Mouse (Mus musculus): ENCODE data around the gene Limch1. TPM values are rescaled to one million over a fixed set of nuclear protein-coding genes. Genes with fewer than 3 reads are reported as not detected.

Gene Limch1
- polyA plus RNA-seq, 1 experiment from 2014 or later: 28.2 TPM

DNA sequence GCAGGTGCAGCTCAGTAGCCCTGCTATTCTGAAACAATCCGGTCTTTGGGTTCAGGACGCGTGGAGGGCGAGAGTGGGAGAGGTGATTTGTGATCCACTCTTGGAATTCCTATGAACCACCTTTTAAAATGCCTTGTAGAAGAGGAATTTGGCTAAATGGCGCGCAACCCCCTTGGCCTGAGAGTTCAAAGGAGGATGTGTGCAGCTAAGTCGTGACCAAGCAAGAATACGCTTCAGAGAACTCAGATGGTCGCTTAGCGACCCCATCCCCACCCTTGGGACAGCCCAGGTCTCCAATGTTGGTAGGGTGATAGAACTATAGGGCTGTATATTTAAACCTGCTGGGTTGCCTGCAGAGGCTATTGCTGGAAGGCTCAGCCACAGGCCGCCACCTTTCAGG, 1.1 kb downstream of the Limch1 start:
- H3K9me3 ChIP-seq (ENCODE audit: control insufficient read depth, low read length): no peaks in the 10 kb centered on the region
- H3K27ac ChIP-seq (replicated peaks in 1 of 2; ENCODE audit: control insufficient read depth in 1 of 2, insufficient read depth in 1 of 2, low read depth in 2 of 2, low read length in 2 of 2): no peak overlapping the region
- H3K9ac ChIP-seq (ENCODE audit: low read length): peak overlapping the region; percentile 74
- no peaks in the 10 kb centered on the region for H3K36me3 ChIP-seq (ENCODE audit: control insufficient read depth, insufficient read depth, low read length)
- ATAC-seq (ENCODE audit: insufficient number of reproducible peaks, insufficient read depth, low FRiP score, low read depth): no peak
- 7% methylated on average over 11 of the region's 11 CpGs for WGBS
- H3K27me3 ChIP-seq (ENCODE audit: control insufficient read depth, insufficient read depth, low read length): peaks cover 51% of the 10 kb centered on the region
- peak overlapping the region; percentile 98 for H3K4me2 ChIP-seq (ENCODE audit: low read length)
- H3K4me3 ChIP-seq (ENCODE audit: control insufficient read depth in 1 of 2, insufficient read depth in 1 of 2, low read depth in 1 of 2, low read length in 2 of 2): peak overlapping the region; percentile 66 to 74
- peaks cover 4 to 19% of the 10 kb centered on the region in 2 experiments; a peak in 3 of 4 replicates for H3K4me1 ChIP-seq (ENCODE audit: control insufficient read depth in 2 of 2, insufficient read depth in 2 of 2, low read length in 2 of 2)

DNA sequence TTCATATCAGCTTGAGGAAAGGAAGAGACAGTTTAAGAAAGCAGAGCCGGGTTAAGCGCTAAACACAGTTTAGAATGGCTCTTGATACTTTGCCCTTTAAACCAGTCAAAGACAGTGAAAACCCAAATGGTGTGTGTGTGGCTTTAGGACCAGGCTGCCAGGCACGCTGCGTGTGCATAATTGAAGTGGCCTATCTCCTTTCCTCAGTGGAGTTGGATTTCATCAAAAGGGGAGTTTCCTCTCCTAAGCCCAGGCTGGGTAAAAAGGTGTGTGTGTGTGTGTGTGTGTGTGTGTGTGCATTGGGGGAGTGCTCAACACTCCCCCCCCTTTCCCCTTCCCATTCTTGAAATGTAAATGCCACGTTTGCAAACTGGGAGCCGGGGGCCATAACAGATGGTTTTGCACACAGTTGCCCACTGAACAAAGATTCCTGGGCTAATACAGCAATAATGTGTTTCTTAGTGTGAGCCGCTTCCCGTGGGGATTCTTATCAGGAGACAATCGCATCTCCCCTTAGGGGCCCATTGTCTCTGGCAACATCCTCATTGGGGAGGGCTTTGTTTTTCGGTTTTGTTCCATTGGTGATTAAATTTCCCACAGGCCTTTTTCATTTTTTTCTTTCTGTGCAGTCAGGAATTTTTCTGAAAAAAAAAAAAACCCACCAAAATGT, 2.3 kb downstream of the Limch1 start:
- Histone ChIP-seq H3K9me3 (ENCODE audit: control insufficient read depth, low read length) (no peaks in the 10 kb centered on the region), H3K4me1 (ENCODE audit: control insufficient read depth in 2 of 2, insufficient read depth in 2 of 2, low read length in 2 of 2) (peaks cover 9 to 24% of the 10 kb centered on the region in 2 experiments), H3K4me2 (ENCODE audit: low read length) (peak overlapping the region; percentile 98), H3K4me3 (ENCODE audit: control insufficient read depth in 1 of 2, insufficient read depth in 1 of 2, low read depth in 1 of 2, low read length in 2 of 2) (peak overlapping the region in 1 of 2 experiments; percentile 8; a peak in 1 of 4 replicates), H3K36me3 (ENCODE audit: control insufficient read depth, insufficient read depth, low read length) (no peaks in the 10 kb centered on the region), H3K27me3 (ENCODE audit: control insufficient read depth, insufficient read depth, low read length) (peaks cover 48% of the 10 kb centered on the region), H3K9ac (ENCODE audit: low read length) (no peak overlapping the region), H3K27ac (replicated peaks in 1 of 2; ENCODE audit: control insufficient read depth in 1 of 2, insufficient read depth in 1 of 2, low read depth in 2 of 2, low read length in 2 of 2) (peak overlapping the region in 1 of 2 experiments; percentile 73; a peak in 2 of 4 replicates)
- ATAC-seq (ENCODE audit: insufficient number of reproducible peaks, insufficient read depth, low FRiP score, low read depth): no peak
- 24% methylated on average over 10 of the region's 10 CpGs for WGBS

DNA sequence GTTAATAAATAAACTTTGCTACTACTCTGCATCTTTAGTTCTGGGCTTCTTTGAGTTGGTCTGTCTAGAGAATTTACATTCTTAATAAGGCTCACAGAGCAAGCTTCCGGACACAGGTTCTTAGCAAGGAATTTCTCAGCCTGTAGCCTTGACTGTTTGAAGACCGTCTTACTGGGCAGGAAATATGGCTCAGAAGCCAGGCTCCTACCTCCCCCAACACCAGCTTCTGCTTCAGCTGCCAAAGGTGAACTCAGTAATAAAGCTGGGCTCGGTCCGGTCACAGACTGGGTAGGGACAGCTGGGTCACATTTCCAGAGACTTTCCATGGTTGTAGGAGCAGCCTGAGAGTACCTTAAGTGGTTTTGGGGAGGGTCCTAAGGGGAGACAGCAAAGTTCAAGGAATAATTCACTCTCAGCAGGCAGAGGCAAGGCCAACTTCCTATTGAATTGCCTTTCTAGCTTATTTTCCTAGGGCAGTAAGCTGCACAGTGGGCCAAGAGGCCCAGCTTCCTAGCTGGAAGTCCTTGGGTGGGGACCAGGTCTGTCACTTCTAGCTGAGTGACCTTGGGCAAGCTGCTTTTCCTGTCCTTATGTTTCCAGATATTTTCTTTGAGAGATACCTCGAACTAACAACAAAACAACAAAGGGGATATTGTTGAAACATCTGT, 3.0 kb downstream of the Limch1 start:
- H3K9ac ChIP-seq (ENCODE audit: low read length): 0 out of 2 replicates have a peak overlapping the region, but pooled peaks have one; percentile 1
- H3K27ac ChIP-seq (replicated peaks in 1 of 2; ENCODE audit: control insufficient read depth in 1 of 2, insufficient read depth in 1 of 2, low read depth in 2 of 2, low read length in 2 of 2): peak overlapping the region; percentile 73 to 78
- peak overlapping the region; percentile 98; the same call in 1 of the 2 replicates for H3K4me2 ChIP-seq (ENCODE audit: low read length)
- no peaks in the 10 kb centered on the region for H3K36me3 ChIP-seq (ENCODE audit: control insufficient read depth, insufficient read depth, low read length)
- ATAC-seq (ENCODE audit: insufficient number of reproducible peaks, insufficient read depth, low FRiP score, low read depth): no peak
- peaks cover 43% of the 10 kb centered on the region for H3K27me3 ChIP-seq (ENCODE audit: control insufficient read depth, insufficient read depth, low read length)
- no peaks in the 10 kb centered on the region for H3K9me3 ChIP-seq (ENCODE audit: control insufficient read depth, low read length)
- 0 out of 4 replicates have a peak overlapping the region, but pooled peaks of 1 of the 2 experiments have one; percentile 3 for H3K4me3 ChIP-seq (ENCODE audit: control insufficient read depth in 1 of 2, insufficient read depth in 1 of 2, low read depth in 1 of 2, low read length in 2 of 2)
- 50% methylated on average over 5 of the region's 5 CpGs for WGBS
- H3K4me1 ChIP-seq (ENCODE audit: control insufficient read depth in 2 of 2, insufficient read depth in 2 of 2, low read length in 2 of 2): peaks cover 10 to 24% of the 10 kb centered on the region in 2 experiments

DNA sequence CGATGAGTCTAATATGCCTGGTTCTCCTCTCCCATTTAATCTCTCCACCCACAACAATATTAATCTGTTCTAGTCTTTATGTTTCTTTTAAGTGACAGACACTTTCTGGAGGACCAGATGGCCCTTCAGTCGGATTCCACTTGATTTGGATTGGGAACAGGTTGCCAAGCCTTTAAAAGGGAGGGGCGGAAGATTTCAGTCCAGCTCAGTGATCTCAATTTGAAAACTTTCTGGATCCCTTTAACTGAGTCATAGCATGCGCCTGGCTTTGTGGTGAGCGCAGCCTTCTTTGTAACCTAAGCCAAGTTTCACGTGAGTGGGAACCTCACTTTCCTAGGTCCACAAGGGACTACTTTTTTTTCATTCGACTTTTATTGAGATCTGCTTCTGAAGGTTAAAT, 5.0 kb downstream of the Limch1 start:
- H3K36me3 ChIP-seq (ENCODE audit: control insufficient read depth, insufficient read depth, low read length): no peaks in the 10 kb centered on the region

DNA sequence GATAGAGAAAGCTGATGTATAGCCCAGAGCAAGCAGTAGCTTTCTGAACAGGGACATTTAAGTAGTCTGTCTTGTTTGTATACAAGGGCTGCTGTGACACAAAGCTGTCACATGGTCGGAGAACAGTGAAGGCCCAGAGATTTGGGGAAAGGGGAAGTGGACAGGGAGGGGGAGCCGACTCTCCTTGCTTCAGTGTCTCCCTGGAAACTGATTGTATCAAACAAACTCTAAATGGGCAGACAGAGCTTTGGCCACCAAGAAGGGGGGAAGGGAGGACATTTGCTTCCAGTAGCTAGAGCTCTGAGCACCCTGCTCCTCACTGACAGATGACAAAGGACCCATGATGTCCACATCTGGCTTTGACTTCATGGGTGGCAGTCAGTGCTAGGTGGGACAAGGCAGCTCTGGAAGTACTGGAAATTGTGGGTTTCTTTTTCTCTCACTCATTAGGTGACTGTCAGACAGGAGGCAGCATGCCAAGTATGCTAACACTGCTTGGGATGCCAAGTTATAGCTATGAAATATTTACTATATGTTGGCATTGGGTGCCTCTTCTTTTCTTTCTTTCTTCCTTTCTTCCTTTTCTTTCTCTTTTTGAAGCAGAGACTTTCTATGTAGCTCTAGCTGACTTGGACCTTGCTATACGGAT, 5.8 kb downstream of the Limch1 start:
- H3K4me1 ChIP-seq (ENCODE audit: control insufficient read depth in 2 of 2, insufficient read depth in 2 of 2, low read length in 2 of 2): peaks cover 12 to 21% of the 10 kb centered on the region in 2 experiments
- H3K9ac ChIP-seq (ENCODE audit: low read length): no peak overlapping the region
- ATAC-seq (ENCODE audit: insufficient number of reproducible peaks, insufficient read depth, low FRiP score, low read depth): no peak
- 44% methylated on average over 3 of the region's 3 CpGs for WGBS
- H3K4me2 ChIP-seq (ENCODE audit: low read length): no peak overlapping the region
- no peak overlapping the region for H3K27ac ChIP-seq (replicated peaks in 1 of 2; ENCODE audit: control insufficient read depth in 1 of 2, insufficient read depth in 1 of 2, low read depth in 2 of 2, low read length in 2 of 2)
- no peaks in the 10 kb centered on the region for H3K36me3 ChIP-seq (ENCODE audit: control insufficient read depth, insufficient read depth, low read length)
- no peaks in the 10 kb centered on the region for H3K9me3 ChIP-seq (ENCODE audit: control insufficient read depth, low read length)
- H3K4me3 ChIP-seq (ENCODE audit: control insufficient read depth in 1 of 2, insufficient read depth in 1 of 2, low read depth in 1 of 2, low read length in 2 of 2): no peak overlapping the region
- peaks cover 29% of the 10 kb centered on the region for H3K27me3 ChIP-seq (ENCODE audit: control insufficient read depth, insufficient read depth, low read length)

More for the DNA sequence above, 5.0 kb downstream of the Limch1 start:
- Histone ChIP-seq H3K27me3 (ENCODE audit: control insufficient read depth, insufficient read depth, low read length) (peaks cover 28% of the 10 kb centered on the region), H3K9ac (ENCODE audit: low read length) (no peak overlapping the region), H3K9me3 (ENCODE audit: control insufficient read depth, low read length) (no peaks in the 10 kb centered on the region), H3K27ac (replicated peaks in 1 of 2; ENCODE audit: control insufficient read depth in 1 of 2, insufficient read depth in 1 of 2, low read depth in 2 of 2, low read length in 2 of 2) (no peak overlapping the region), H3K4me3 (ENCODE audit: control insufficient read depth in 1 of 2, insufficient read depth in 1 of 2, low read depth in 1 of 2, low read length in 2 of 2) (no peak overlapping the region), H3K4me1 (ENCODE audit: control insufficient read depth in 2 of 2, insufficient read depth in 2 of 2, low read length in 2 of 2) (peaks cover 12 to 24% of the 10 kb centered on the region in 2 experiments), H3K4me2 (ENCODE audit: low read length) (no peak overlapping the region)
- no peak for ATAC-seq (ENCODE audit: insufficient number of reproducible peaks, insufficient read depth, low FRiP score, low read depth)
- WGBS: 63% methylated on average over 7 of the region's 7 CpGs

DNA sequence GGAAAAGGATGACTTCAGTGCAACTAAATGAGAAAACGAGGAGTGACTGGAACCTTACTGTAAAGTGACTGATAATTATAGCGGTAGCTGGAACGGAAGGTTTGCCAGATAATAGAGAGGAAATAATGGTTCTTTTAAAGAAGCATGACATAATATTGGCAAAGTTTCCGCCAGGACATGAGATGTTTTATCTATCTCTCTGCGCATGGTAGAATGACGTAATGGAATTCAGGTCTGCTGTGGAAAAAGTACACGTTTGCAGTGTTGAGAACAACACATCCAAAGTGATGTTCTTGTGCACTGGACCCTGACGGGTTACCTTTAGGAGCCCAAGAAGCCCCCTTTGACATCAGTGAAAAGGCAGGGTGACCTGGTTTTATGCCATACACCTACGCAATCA, 8.0 kb downstream of the Limch1 start:
- Histone ChIP-seq H3K36me3 (ENCODE audit: control insufficient read depth, insufficient read depth, low read length) (no peaks in the 10 kb centered on the region), H3K4me2 (ENCODE audit: low read length) (peak overlapping the region; percentile 13; the same call in 1 of the 2 replicates), H3K27ac (replicated peaks in 1 of 2; ENCODE audit: control insufficient read depth in 1 of 2, insufficient read depth in 1 of 2, low read depth in 2 of 2, low read length in 2 of 2) (peak overlapping the region; percentile 40 to 67), H3K9me3 (ENCODE audit: control insufficient read depth, low read length) (no peaks in the 10 kb centered on the region), H3K9ac (ENCODE audit: low read length) (no peak overlapping the region), H3K4me3 (ENCODE audit: control insufficient read depth in 1 of 2, insufficient read depth in 1 of 2, low read depth in 1 of 2, low read length in 2 of 2) (no peak overlapping the region), H3K27me3 (ENCODE audit: control insufficient read depth, insufficient read depth, low read length) (peaks cover 14% of the 10 kb centered on the region; the same call in 1 of the 2 replicates), H3K4me1 (ENCODE audit: control insufficient read depth in 2 of 2, insufficient read depth in 2 of 2, low read length in 2 of 2) (peaks cover 7 to 14% of the 10 kb centered on the region in 2 experiments; a peak in 3 of 4 replicates)
- WGBS: 49% methylated on average over 9 of the region's 9 CpGs
- peak; percentile 18; the same call in 1 of the 2 replicates for ATAC-seq (ENCODE audit: insufficient number of reproducible peaks, insufficient read depth, low FRiP score, low read depth)

Data from heart, embryonic 14.5 days (tissue).